Mouse (Mus musculus): ENCODE results near the gene Foxn3. TPM values are rescaled to one million over a fixed set of nuclear protein-coding genes. Genes with fewer than 3 reads are reported as not detected.

Foxn3 gene
- total RNA-seq, 1 experiment from 2014 or later = 41.7 TPM

GRCm38 (mm10) chr12:99474176-99474575, 89.2 kb downstream of the Foxn3 start:
- ATAC-seq (replicated peaks; ENCODE audit: low read depth, poor library complexity, severe bottlenecking) = no peak

DNA sequence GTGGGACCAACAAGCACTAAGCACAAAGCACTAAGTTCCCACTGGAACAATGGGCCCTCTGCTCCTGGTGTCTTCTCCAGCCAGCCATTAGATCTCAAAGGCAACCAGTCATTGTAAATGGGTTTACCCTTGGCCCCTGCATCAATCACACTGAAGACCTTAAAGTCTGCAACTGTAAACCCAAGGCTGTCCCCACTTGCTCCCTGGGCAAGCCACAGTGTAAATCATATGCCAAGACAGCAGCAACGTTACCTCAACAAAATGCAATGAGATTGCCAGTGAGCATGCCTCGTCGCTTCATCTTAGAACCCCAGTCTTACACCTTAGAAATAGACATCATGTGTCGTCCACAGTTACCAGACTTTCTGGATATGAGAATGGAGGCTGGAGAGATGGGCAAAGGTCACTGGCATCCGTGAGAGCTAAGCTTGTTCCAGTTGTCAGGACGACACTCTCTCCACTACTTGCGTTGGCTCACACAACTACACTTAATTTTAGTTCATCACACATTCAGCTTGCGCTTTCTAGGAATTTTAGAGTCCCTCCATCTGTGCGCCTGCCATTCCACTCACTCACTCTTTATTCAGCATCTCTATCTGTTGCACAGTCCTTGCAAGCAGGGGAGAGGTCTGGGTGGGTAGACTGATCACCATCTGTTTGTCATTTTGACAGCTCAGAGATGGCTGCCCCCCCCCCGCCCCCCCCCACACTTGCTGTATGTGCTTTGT, 89.8 kb downstream of the Foxn3 start:
- ATAC-seq (replicated peaks; ENCODE audit: low read depth, poor library complexity, severe bottlenecking) = no peak

GRCm38 (mm10) chr12:99471431-99471830, 92.0 kb downstream of the Foxn3 start:
- no peak for ATAC-seq (replicated peaks; ENCODE audit: low read depth, poor library complexity, severe bottlenecking)

GRCm38 (mm10) chr12:99467884-99468311, 95.5 kb downstream of the Foxn3 start:
- peak; percentile 92 for ATAC-seq (replicated peaks; ENCODE audit: low read depth, poor library complexity, severe bottlenecking)

- no peak for ATAC-seq (replicated peaks; ENCODE audit: low read depth, poor library complexity, severe bottlenecking)
Measured at GRCm38 (mm10) chr12:99467256-99467883, 96.0 kb downstream of the Foxn3 start.

- ATAC-seq (replicated peaks; ENCODE audit: low read depth, poor library complexity, severe bottlenecking) = no peak
Measured at GRCm38 (mm10) chr12:99466426-99466825, 97.0 kb downstream of the Foxn3 start.

- no peak for ATAC-seq (replicated peaks; ENCODE audit: low read depth, poor library complexity, severe bottlenecking)
Measured at GRCm38 (mm10) chr12:99464291-99464690, 99.1 kb downstream of the Foxn3 start.

DNA sequence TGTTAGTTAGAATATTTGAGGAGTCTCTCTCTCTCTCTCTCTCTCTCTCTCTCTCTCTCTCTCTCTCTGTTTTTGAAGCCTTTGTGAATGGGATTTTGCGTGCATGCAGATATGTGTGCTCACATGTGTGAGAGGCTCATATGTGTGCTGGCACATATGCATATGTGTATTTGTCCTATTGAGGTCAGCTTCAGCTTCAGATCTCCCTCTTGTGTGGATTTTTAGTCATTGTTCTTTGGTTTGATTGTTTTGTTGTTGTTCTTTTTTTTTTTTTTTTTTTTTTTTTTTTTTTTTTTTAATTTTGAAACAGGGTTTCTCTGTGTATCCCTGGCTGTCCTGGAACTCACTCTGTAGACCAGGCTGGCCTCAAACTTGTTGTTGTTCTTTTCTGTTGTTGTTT, 100.5 kb downstream of the Foxn3 start:
- ATAC-seq (replicated peaks; ENCODE audit: low read depth, poor library complexity, severe bottlenecking) = no peak

GRCm38 (mm10) chr12:99462302-99462701, 101.1 kb downstream of the Foxn3 start:
- ATAC-seq (replicated peaks; ENCODE audit: low read depth, poor library complexity, severe bottlenecking) = no peak

GRCm38 (mm10) chr12:99457521-99458205, 105.7 kb downstream of the Foxn3 start:
- peak; percentile 77 for ATAC-seq (replicated peaks; ENCODE audit: low read depth, poor library complexity, severe bottlenecking)

DNA sequence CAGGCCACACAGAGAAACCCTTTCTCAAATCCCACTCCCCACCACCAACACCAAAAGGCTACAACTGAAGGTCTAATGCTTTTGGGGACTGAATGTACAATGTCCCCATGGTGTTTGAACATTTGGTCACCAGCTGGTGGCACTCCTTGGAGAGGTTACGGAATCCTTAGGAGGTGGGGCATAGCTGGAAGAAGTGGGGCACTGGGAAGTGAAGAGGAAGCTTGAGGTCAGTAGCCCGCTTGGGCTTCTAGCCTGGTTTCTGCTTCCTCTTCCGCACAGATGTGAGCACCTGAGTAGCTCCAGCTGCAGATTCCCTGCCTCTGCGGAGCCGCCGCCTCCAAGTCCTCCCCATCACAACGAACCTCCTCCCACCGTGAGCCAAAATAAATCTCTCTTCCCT, 107.8 kb downstream of the Foxn3 start:
- ATAC-seq (replicated peaks; ENCODE audit: low read depth, poor library complexity, severe bottlenecking) = no peak

GRCm38 (mm10) chr12:99454394-99454793, 109.0 kb downstream of the Foxn3 start:
- no peak for ATAC-seq (replicated peaks; ENCODE audit: low read depth, poor library complexity, severe bottlenecking)

DNA sequence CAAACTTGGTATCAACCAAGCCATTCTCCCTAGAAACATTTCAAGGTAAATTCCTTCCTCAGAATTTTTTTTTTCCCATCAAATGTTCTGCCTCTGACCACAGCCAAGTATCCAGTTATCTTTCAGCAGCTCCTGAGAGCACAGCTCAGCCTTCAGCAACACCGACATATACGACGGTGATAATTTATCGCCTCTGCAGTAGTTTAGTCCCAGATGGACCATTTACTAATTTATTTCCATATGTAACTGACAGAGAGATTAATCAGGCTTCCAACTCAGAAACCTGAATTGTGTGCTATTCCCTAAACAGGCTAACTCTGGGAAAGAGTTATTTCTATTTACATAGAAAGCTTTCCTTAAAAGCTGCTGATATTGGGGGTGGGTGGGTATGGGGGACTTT, 109.6 kb downstream of the Foxn3 start:
- ATAC-seq (replicated peaks; ENCODE audit: low read depth, poor library complexity, severe bottlenecking) = no peak

GRCm38 (mm10) chr12:99450076-99450475, 113.3 kb downstream of the Foxn3 start:
- no peak for ATAC-seq (replicated peaks; ENCODE audit: low read depth, poor library complexity, severe bottlenecking)

DNA sequence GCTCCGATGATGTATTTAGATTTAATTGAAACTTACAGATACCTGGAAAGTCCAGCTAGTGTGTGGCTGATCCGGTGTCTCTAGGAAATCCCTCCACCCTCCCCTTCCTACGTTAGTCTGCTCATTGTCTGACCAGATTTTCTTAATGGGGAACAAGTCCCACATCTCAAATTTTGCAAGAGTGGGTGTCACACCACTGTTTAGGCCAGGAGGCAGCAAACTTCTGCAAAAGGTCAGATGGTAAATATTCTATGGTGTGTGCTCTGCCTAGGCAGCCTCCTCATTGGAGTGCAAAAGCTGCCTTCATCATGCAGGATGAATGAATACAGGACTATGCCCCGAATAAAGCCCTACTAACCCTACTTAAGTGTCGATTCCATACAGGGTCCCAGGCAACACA, 115.6 kb downstream of the Foxn3 start:
- no peak for ATAC-seq (replicated peaks; ENCODE audit: low read depth, poor library complexity, severe bottlenecking)

DNA sequence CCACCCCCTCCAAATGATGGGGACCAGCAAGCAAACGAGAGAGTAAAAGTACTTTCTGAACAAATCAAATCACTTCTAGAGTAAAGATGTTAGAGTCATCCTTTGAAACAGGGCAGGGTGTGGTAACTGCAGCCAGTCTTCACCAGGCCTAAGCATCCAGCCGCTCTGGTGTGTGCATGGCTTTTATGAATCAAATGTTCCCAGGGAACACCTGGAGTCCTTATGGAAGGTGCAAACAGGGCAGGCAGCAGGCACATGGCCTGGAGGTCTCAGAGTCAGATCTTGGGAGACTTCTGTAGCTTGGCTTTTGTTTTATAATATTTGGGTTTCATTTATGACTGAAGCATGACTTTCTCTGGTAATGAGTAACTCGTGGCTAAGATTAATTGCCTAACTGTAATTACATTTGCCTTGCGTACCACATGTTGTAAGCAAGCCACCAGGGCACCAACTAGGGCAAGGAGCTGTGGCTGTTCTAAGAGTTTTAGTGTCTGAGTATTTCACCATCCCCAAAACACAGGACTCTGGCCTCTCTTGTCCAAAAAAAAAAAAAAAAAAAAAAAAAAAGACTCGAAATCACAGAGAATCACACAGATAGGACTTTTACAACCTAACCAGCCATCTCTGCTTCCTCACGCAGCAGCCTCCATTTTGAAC, 118.2 kb downstream of the Foxn3 start:
- ATAC-seq (replicated peaks; ENCODE audit: low read depth, poor library complexity, severe bottlenecking) = no peak

DNA sequence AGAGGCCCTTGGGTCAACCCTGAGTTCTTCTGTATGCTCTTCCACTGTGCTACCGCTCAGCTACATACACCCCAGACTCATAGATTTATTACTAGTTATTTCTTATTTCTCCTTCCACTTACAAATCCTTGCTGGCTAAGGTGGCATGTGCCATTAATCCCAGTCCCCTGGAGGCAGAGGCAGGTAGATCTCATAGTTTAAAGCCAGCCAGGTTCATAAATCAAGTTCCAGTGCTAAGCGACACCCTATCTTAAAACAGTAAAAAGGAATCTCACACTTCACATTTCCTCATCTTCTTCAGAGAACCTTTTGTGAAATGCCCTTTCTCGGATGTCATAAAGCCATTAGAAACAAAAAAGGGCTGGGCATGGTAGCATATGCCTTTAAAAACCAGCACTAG, 120.6 kb downstream of the Foxn3 start:
- no peak for ATAC-seq (replicated peaks; ENCODE audit: low read depth, poor library complexity, severe bottlenecking)

DNA sequence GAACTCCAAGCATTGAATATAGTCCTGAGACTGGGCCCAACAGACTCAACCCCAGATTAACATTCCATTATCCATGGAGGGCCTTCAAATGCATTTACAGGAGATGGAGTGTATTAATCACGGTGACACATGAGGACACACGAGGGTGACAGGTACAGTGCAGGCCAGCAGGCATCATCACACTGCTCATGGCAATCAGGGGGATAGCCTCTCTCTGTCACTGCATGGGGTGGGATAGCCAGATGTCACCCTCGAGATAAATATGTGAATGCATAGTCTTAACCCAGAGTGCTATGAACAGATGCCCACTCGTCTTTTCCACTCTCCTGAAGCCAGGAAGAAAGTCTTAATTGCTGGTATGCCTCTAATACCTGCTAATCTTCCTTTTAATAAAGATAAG, 122.4 kb downstream of the Foxn3 start:
- ATAC-seq (replicated peaks; ENCODE audit: low read depth, poor library complexity, severe bottlenecking) = no peak

GRCm38 (mm10) chr12:99440022-99440421, 123.4 kb downstream of the Foxn3 start:
- ATAC-seq (replicated peaks; ENCODE audit: low read depth, poor library complexity, severe bottlenecking) = no peak

DNA sequence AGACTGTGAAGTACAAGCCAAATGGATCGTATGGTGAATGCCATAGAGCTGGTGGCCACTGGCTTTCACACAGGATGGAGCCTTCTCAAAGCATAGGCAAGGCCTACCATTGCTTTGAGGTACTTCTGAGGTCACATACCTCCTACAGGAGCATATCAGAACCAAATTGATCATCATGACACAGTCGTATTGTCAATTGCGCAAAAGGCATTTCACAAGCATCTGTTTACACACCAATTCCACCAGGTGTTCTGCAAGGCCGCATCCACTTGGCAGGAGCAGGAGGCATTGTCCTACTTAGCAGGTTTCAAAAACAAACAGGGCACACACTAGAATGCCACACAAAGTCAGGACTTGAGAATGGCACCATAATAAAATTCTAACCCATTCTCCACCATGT, 128.2 kb downstream of the Foxn3 start:
- ATAC-seq (replicated peaks; ENCODE audit: low read depth, poor library complexity, severe bottlenecking) = no peak

GRCm38 (mm10) chr12:99433402-99433801, 130.0 kb downstream of the Foxn3 start:
- no peak for ATAC-seq (replicated peaks; ENCODE audit: low read depth, poor library complexity, severe bottlenecking)
